Mouse (Mus musculus) embryonic facial prominence, embryonic 11.5 days (tissue): Measurements from ENCODE around the gene Kank1. TPM values are rescaled to one million over a fixed set of nuclear protein-coding genes. Genes with fewer than 3 reads are reported as not detected.

Experiments
- ATAC-seq: fragments of 200-750 bp; cut with Nextera tagmentation; replicated peaks from 2 replicates; pipeline ENCODE4 v1.8.0; 2017; ENCODE audit warnings: low read depth; ENCODE audit not compliant: insufficient number of reproducible peaks, low FRiP score, low TSS enrichment
- DNase-seq: peaks from one replicate; pipeline ENCODE4 v3.0.0-alpha.2; 2015; ENCODE audit warnings: low spot score
- H3K27ac ChIP-seq: fragments of 300-500 bp; sonication (generic); replicated peaks from 2 replicates; pipeline ENCODE4 v1.5.1; 2014; ENCODE audit warnings: mild to moderate bottlenecking, low read depth, low read length, control low read depth
- H3K27me3 ChIP-seq: fragments of 300-500 bp; sonication (generic); 2 replicates; pipeline ENCODE4 v1.6.1; 2014; ENCODE audit warnings: mild to moderate bottlenecking, low read length, moderate library complexity, mixed read lengths; ENCODE audit not compliant: control insufficient read depth, insufficient read depth
- H3K36me3 ChIP-seq: fragments of 300-500 bp; sonication (generic); replicated peaks from 2 replicates; pipeline ENCODE4 v1.6.1; 2014; ENCODE audit warnings: low read depth, mild to moderate bottlenecking, low read length, moderate library complexity, mixed read lengths; ENCODE audit not compliant: control insufficient read depth, insufficient read depth
- H3K4me1 ChIP-seq: fragments of 300-500 bp; sonication (generic); 2 replicates; pipeline ENCODE4 v1.6.1; 2014; ENCODE audit warnings: low read length, mixed read lengths; ENCODE audit not compliant: control insufficient read depth, insufficient read depth
- H3K4me2 ChIP-seq: fragments of 300-500 bp; sonication (generic); 2 replicates; pipeline ENCODE4 v1.6.1; 2014; ENCODE audit warnings: low read depth, mild to moderate bottlenecking, control low read depth, low read length, moderate library complexity
- H3K4me3 ChIP-seq: fragments of 300-500 bp; sonication (generic); 2 replicates; pipeline ENCODE4 v1.5.1; 2014; ENCODE audit warnings: low read depth, low read length, control low read depth
- H3K9ac ChIP-seq: fragments of 300-500 bp; sonication (generic); replicated peaks from 2 replicates; pipeline ENCODE4 v1.6.1; 2014; ENCODE audit warnings: mild to moderate bottlenecking, control low read depth, low read length
- H3K9me3 ChIP-seq: fragments of 300-500 bp; sonication (generic); replicated peaks from 2 replicates; pipeline ENCODE4 v1.6.1; 2016; ENCODE audit warnings: mild to moderate bottlenecking, low read length, inconsistent platforms, mixed read lengths; ENCODE audit not compliant: control insufficient read depth
- WGBS: fragments of 180-500 bp; shearing (Covaris S2); extraction: QIAGEN DNeasy Blood & Tissue Kit; methylation state at CpG from one replicate; pipeline ENCODE4 v1.1.7; 2014; 5-methylcytosine and 5-hydroxymethylcytosine counted together
- polyA plus RNA-seq: library from polyadenylated mRNA; unstranded; fragments of >200 nt; fragmentation: Nextera tagmentation; extraction: Ambion mirVana; gene quantifications from 2 replicates; pipeline ENCODE4 v1.2.1, GENCODE M21; 2014

Gene Kank1
- polyA plus RNA-seq, 1 experiment from 2014 or later: 17.6 TPM

DNA sequence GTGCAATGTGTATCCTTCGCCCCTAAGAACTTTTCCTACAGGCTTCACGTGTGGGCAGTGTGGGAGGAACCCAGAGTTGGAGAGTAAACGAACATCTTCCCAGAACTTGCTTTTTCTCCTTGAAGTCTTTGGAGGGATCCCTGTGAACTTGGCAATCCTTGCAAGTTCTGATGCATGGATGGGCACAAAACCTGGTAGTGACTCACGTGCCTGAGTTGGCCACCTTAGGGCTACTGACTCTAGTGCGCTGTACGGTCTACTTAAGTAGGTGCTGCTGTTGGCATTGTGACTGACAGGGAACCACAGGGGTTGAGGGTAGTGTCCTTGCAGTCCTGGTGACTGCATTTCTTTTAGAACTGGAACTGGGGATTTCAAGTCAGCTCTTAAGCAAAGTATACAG lies 21.5 kb downstream of the Kank1 start:
- Histone ChIP-seq H3K9me3 (no peaks in the 10 kb centered on the region), H3K36me3 (no peaks in the 10 kb centered on the region), H3K27ac (no peak overlapping the region), H3K4me3 (no peak overlapping the region), H3K4me1 (no peaks in the 10 kb centered on the region), H3K4me2 (no peak overlapping the region), H3K27me3 (no peaks in the 10 kb centered on the region), H3K9ac (no peak overlapping the region)
- 95% methylated on average over 6 of the region's 6 CpGs for WGBS
- DNase-seq (no peak), ATAC-seq (no peak)

- no peak for DNase-seq
- H3K4me2 ChIP-seq: no peak overlapping the region
- no peaks in the 10 kb centered on the region for H3K36me3 ChIP-seq
- H3K9me3 ChIP-seq: no peaks in the 10 kb centered on the region
- H3K9ac ChIP-seq: no peak overlapping the region
- ATAC-seq: no peak
- WGBS: 53% methylated on average over 9 of the region's 9 CpGs
- no peaks in the 10 kb centered on the region for H3K27me3 ChIP-seq
- H3K4me1 ChIP-seq: no peaks in the 10 kb centered on the region
- no peak overlapping the region for H3K27ac ChIP-seq
- H3K4me3 ChIP-seq: no peak overlapping the region
Observed at GRCm38 (mm10) chr19:25266181-25266580, 29.4 kb downstream of the Kank1 start.

- Histone ChIP-seq H3K36me3 (no peaks in the 10 kb centered on the region), H3K4me1 (no peaks in the 10 kb centered on the region), H3K27ac (no peak overlapping the region), H3K4me3 (no peak overlapping the region), H3K27me3 (no peaks in the 10 kb centered on the region), H3K4me2 (no peak overlapping the region), H3K9ac (no peak overlapping the region), H3K9me3 (no peaks in the 10 kb centered on the region)
- WGBS: 39% methylated on average over 6 of the region's 6 CpGs
- no peak for DNase-seq
- no peak for ATAC-seq
Observed at GRCm38 (mm10) chr19:25267247-25267646, 30.5 kb downstream of the Kank1 start.

- 80% methylated on average over 6 of the region's 6 CpGs for WGBS
- Histone ChIP-seq H3K36me3 (no peaks in the 10 kb centered on the region), H3K4me2 (no peak overlapping the region), H3K4me3 (no peak overlapping the region), H3K9ac (no peak overlapping the region), H3K27me3 (no peaks in the 10 kb centered on the region), H3K27ac (no peak overlapping the region), H3K9me3 (no peaks in the 10 kb centered on the region), H3K4me1 (no peaks in the 10 kb centered on the region)
- DNase-seq (no peak), ATAC-seq (no peak)
Observed at GRCm38 (mm10) chr19:25268532-25268931, 31.8 kb downstream of the Kank1 start.

DNA sequence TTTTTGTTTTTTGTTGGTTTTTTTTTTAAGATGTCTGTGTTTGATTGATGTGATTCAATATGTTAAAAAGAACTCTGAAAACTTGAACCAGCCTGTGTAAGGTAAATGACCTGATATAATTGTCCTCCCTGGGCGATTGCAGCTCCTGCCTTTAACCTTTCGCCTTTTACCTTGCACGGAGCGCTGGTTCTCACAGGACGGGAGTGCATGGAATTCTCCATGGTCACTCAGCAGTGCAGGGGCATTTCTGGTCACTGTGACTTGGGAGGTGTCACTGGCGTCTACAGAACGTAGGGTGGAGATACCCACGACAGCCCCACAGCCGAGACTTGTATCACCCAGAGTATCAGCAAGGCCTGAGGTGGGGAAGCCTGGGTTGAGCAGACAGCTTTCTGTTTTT lies 34.8 kb downstream of the Kank1 start:
- no peak for ATAC-seq
- Histone ChIP-seq H3K9ac (no peak overlapping the region), H3K4me2 (no peak overlapping the region), H3K4me3 (no peak overlapping the region), H3K36me3 (no peaks in the 10 kb centered on the region), H3K27ac (no peak overlapping the region), H3K9me3 (no peaks in the 10 kb centered on the region), H3K4me1 (no peaks in the 10 kb centered on the region; the same call in 1 of the 2 replicates), H3K27me3 (no peaks in the 10 kb centered on the region)
- 46% methylated on average over 9 of the region's 9 CpGs for WGBS
- DNase-seq: no peak

DNA sequence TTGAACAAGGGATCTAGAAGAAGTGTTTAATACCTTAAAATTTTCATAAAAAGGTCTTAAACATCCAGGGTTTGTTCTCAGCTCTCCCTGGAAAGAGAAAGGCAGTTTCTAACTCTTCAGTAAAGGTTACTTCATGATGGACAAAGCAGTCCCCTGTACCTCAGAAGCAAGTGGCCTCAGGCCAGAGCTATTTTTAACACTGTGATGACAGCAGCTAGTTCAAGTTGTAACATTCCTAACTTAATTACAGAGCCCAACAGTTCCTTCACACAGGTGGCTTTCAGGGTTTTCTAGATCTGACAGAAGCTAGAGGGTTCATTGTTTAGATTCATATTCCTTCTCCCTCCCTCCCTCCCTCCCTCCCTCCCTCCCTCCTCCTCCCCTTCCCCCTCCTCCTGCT lies 36.4 kb downstream of the Kank1 start:
- no peak overlapping the region for H3K27ac ChIP-seq
- ATAC-seq (no peak), DNase-seq (peak; percentile 26)

DNA sequence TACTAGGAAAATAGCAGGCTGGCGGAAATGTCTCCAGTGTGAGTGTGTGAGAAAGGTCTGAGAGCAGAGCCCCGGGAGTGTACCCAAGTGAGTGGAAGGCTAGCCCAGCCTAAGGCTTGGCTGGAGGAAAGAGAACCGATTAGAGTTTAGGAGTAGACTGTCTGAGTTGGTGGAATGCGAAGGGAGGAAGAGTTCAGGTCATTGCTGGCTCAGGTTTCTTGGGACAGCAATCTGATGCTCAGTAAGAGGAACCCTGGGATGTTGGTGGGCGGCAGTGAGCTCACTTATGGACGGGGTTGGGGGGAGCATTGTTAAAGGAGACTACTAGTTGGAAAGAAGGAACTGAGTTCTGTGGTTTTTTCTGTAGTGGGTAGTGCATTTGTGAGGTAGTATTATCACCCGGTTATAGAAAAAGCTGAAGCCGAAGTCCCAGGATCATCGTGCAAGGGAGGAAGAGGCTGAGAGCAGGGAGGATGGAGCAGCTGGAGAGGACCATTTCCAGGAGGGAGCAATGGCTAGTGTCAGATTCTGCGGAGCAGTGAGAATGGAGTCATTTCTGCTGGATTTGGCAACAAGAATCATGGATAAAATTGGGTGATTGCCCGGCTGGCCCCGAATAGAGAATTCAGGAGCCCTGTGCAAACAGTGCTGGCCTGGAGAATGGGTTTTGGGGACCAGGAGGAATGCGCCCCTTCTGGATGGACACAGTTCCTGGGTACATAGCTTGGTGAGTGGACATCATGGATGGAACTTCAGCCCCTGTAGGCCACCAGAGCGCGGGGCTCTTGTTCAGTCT lies 40.0 kb downstream of the Kank1 start:
- Histone ChIP-seq H3K27ac (no peak overlapping the region), H3K36me3 (no peaks in the 10 kb centered on the region), H3K4me1 (no peaks in the 10 kb centered on the region; the same call in 1 of the 2 replicates), H3K4me3 (no peak overlapping the region), H3K9me3 (no peaks in the 10 kb centered on the region), H3K9ac (no peak overlapping the region), H3K4me2 (no peak overlapping the region), H3K27me3 (no peaks in the 10 kb centered on the region)
- WGBS: 78% methylated on average over 15 of the region's 15 CpGs
- ATAC-seq (no peak), DNase-seq (no peak)

More for the DNA sequence above, 36.4 kb downstream of the Kank1 start:
- Histone ChIP-seq H3K27me3 (no peaks in the 10 kb centered on the region), H3K9ac (no peak overlapping the region), H3K4me3 (no peak overlapping the region), H3K9me3 (no peaks in the 10 kb centered on the region), H3K36me3 (no peaks in the 10 kb centered on the region), H3K4me2 (no peak overlapping the region), H3K4me1 (no peaks in the 10 kb centered on the region; the same call in 1 of the 2 replicates)

- DNase-seq: peak; percentile 49
- H3K9ac ChIP-seq: no peak overlapping the region
- no peaks in the 10 kb centered on the region for H3K27me3 ChIP-seq
- H3K4me1 ChIP-seq: no peaks in the 10 kb centered on the region; the same call in 1 of the 2 replicates
- ATAC-seq: no peak
- H3K4me3 ChIP-seq: no peak overlapping the region
- 12% methylated on average over 5 of the region's 5 CpGs for WGBS
- no peak overlapping the region for H3K27ac ChIP-seq
- no peaks in the 10 kb centered on the region for H3K9me3 ChIP-seq
- H3K4me2 ChIP-seq: no peak overlapping the region
- no peaks in the 10 kb centered on the region for H3K36me3 ChIP-seq
Observed at GRCm38 (mm10) chr19:25277761-25278160, 41.0 kb downstream of the Kank1 start.
